Mouse (Mus musculus) gastrocnemius, postnatal 14 days (tissue): ENCODE measurements around the gene Nsun7. TPM values are rescaled to one million over a fixed set of nuclear protein-coding genes. Genes with fewer than 3 reads are reported as not detected.
"Not testable (repeated sequence)": the region's sequence is repeated elsewhere in the genome, so short reads cannot be mapped to it uniquely, and the experiment has no call there.

ENCODE experiments used
- DNase-seq: peaks from one replicate; pipeline ENCODE4 v3.0.0; 2021; ENCODE audit warnings: mixed read lengths
- intact Hi-C: fragments of 180-260 bp; cut with DNase I; formaldehyde crosslinking; loops from one replicate; pipeline ENCODE4 v1.15.1; 2025; ENCODE audit warnings: low total_unique reads
- long read RNA-seq, 2 experiments: library from polyadenylated mRNA; stranded (forward); transcript quantifications; one replicate each; pipeline ENCODE4 v2.0.0; 2021
- total RNA-seq, 2 experiments: library from RNA; stranded (reverse); gene quantifications; 2 replicates each; pipeline ENCODE4 v1.2.3; 2021

Gene Nsun7
- total RNA-seq, result not detected
- long read RNA-seq, experiment 1, result 0 reads
- long read RNA-seq, experiment 2, result 0 reads

GRCm38 (mm10) chr5:66259756-66260448 is at the start of gene Nsun7:
Gene Nsun7 (plus strand): TSS chr5:66259897.
- DNase-seq, result peak; percentile 61
- intact Hi-C loops, result no loop called here

DNA sequence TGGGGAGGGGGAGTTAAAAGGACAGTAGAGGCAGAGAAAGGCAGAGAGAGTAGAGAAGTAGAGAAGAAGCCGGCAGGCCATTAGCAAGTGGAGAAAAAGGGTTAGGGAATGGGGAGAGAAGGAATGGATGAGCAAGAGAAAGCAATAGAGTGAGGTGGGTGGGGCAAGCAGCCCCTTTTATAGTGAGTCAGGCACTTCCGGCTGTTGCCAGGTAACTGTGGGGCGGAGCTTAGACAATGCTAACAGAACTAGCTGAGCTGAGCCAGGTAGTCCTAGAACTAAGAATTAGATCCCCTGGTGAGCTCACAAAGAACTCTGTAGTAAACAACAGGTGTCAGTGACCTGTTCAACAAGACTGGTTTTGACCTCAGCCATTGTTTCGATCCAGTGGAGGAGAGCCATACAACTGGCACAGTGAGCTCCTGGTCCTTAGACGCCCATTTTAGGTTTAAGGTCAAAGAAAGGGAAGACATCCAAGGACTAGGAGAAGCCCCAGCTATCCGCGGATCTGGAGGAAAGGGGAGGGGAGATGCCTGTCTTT is 45.2 kb upstream of the Nsun7 start:
- intact Hi-C loops, result no loop called here
- DNase-seq, result no peak

DNA sequence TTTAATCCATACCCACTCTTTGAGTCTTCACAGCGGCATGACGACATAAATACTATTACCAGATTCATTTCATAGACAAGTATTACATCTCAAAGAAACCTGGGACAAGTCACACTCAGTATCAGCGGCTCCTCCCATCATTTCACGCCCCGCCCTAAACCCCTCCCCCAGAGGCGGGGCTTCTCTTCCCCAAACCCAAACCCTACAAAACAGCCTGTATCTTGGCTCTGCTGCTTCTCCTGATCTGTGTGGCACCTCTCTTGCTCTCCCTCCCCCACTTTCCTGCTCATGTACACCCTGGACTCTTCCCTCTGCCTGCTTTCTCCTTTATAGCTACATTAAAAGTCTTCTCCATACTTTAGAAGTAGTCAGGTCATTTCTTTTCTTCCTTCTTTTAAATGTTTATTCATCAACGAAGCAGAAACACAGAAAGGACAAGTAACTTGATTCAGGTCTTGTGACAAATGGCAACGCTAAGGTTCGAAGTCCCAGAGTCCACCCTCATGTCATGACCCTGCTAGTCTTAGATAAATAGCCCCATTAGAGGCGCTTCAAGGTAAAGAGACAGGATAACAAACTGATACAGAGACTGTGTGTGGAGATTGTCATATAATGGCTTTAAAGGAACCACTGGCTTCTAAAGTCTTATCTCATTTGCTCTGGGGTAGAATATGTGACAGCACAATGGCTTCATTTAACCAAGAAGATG is 44.0 kb upstream of the Nsun7 start:
- intact Hi-C loops, result no loop called here
- no peak for DNase-seq

DNA sequence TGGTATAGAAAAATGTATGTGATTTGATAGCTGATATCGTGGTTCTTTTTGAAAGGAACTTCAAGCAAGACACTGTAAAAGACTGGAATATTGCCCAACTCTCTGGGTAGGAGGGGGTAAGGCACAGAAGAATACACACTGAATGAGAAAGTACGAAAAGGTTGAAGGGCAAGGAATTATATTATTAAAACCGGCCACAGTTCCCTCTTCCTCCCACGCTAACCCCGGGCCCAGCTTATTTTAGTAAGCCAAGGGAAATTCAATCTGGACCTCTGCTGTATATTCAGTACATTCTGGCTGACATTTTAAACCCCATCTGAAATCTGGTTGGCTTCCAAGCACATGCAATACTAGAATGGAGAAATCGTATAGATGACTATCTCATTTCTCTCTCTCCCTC is 40.0 kb upstream of the Nsun7 start:
- intact Hi-C loops, result no loop called here
- DNase-seq, result no peak

DNA sequence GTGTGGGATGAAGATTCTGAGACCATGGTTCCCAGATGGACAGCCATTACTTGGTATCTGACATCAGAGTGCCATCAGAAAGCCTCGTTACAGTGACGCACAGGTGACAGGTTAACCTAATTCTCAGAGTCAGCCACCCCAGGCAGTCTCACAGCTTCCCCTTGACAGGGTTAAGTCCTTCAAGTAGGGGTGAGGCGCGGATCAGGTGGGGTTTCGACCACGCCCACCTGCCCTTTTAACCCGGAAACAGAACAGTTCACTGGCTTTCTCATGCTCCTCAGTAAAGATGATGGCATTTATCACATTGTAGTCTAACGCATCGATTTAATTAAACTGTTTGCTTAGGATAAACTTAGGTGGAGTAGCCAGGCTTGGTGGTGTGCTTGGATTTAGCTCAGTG is 39.1 kb upstream of the Nsun7 start:
- intact Hi-C loops, result no loop called here
- no peak for DNase-seq

DNA sequence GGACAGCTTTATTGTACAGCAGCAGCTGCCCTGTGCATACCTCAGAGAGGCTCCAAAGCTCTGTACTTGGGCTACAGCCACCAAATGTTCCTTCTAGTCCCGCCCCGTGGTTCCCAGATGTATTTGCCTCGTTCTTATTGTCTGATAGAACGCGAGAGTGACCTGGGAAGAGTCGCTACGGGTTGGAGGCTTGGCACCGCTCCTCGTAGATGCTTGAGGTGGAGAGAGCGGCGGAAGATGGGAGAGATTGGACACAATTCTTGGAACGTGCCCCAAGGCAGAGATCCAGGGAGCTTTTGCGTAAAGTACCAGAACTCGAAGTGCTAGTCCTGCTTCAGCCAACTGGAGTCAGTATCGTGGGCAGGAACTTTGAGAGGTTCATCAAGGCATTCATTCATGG is 36.8 kb upstream of the Nsun7 start:
- intact Hi-C loops, result no loop called here
- DNase-seq, result no peak

GRCm38 (mm10) chr5:66226526-66226925 is 33.2 kb upstream of the Nsun7 start:
- intact Hi-C loops, result no loop called here
- no peak for DNase-seq

DNA sequence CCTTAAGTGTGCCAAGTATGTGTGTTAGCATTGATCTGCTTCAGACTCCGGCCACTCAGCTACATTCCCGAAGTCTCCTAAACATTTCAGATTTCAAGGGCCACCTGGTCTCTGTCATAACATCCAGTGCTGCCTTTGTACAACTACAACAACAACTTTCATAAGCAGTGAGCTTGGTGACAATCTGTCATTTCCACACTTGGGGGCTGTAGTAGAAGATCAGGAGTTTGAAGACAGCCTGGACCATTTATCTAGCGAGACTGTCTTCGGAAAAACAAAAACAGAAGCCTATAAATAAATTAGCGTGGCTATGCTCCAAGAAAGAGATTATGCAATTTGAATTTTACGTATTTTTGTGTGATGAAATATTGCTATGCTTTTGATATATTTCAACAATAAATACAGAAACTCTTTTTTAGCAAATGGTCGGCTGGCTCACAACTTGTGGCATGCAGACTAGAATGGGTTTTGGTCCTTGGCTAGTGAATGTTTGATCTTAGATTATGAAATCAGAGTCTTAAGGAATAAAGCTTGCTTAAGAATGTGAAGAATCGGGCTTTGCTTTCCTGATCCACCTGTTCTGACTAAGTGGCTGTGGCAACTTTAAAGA is 27.9 kb upstream of the Nsun7 start:
- DNase-seq, result no peak
- intact Hi-C loops, result no loop called here

DNA sequence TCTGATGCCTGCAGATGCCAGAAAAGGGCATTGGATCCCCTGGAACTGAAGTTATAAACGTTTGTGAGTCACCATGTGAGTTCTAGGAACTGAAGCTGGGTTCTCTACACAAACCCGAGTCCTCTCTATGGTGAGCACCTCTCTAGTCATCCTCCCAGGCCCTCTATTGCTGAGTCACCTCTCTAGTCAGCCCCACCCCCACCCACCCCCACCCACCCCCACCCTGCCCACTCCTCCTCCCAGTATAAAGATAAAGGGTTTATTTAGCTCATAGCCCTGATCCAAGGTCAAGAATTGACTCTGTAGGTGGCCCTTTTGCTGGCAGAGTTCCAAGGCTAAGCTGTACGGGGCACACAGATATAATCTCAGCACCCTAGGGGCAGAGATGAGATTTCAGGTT is 27.2 kb upstream of the Nsun7 start:
- DNase-seq, result no peak
- intact Hi-C loops, result no loop called here

- no peak for DNase-seq
- intact Hi-C loops, result no loop called here
Measured at GRCm38 (mm10) chr5:66241894-66242293, 17.8 kb upstream of the Nsun7 start.

DNA sequence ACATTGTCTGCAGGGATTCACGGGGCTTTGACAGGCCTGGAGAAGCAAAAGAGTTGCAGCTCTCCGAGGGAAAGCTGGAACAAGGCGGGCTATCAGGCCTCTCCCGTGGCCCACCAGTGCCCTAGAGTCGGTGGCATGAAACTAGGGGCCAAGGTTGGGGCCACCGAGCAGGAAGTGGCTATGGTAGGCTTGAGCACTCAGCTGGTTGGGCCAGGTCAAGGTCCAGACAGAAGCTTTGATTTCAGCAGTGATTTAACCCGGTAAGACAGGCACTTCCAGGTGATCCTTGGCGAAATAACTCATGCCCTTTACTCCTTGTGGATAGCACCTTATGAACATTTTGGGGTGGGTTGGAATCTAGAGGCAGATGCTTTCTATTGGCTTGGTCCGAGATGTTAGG is 16.2 kb upstream of the Nsun7 start:
- DNase-seq, result no peak
- intact Hi-C loops, result no loop called here

DNA sequence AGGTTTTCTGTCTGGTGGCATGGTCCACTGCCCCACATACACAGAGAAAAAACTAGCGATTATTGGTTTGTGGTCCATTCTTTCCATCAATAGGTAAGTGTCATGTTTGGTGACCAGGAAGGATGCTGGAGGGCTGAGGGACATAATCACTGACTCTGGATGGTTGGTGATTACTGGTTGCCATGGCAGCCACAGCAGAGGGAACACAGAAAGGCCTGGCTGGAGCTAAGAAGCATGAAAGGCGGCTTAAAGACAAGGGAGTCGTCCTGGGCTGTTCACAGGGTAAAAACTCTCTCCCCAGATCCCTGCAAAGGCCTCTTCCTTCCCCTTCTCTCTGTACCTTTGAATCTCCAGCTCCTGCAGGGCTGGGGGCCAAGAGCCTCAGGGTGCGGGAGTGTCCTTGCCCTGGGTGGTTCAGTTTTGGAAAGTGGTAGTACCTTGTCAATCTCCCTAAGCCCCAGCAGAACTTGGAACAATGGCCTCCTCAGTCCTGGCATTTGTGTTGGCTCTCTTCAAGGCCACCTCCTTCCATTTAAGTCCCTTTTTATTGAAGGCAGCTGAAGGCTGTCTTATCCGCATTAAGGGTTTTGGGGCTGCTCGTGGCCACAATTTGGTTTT is 15.5 kb upstream of the Nsun7 start:
- DNase-seq, result no peak
- intact Hi-C loops, result no loop called here

- no peak for DNase-seq
- intact Hi-C loops, result no loop called here
Measured at GRCm38 (mm10) chr5:66245958-66246497, 13.7 kb upstream of the Nsun7 start.

GRCm38 (mm10) chr5:66253219-66253618 is 6.5 kb upstream of the Nsun7 start:
- DNase-seq, result no peak
- intact Hi-C loops, result no loop called here

- DNase-seq, result no peak
- intact Hi-C loops, result no loop called here
Measured at GRCm38 (mm10) chr5:66255044-66255443, 4.7 kb upstream of the Nsun7 start.

DNA sequence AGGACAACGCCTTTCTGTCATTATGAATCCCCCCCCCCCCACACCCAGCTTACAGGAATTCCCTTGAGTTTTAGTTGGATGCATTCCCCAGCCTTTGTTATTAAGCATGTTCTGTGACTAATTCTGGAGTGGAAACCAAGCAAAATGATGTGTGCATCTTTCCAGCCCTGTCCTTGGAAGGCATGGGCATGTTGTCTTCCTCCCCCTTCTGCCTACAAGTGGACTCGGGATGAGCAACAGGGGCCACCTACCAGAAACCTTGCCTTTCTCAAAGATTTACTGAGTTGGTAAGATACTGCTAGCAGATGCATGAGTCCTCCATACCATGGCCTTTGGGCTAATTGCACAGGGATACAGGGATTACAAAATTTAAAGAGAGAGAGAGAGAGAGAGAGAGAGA is 697 bp upstream of the Nsun7 start:
- intact Hi-C loops, result no loop called here
- DNase-seq, result no peak

DNA sequence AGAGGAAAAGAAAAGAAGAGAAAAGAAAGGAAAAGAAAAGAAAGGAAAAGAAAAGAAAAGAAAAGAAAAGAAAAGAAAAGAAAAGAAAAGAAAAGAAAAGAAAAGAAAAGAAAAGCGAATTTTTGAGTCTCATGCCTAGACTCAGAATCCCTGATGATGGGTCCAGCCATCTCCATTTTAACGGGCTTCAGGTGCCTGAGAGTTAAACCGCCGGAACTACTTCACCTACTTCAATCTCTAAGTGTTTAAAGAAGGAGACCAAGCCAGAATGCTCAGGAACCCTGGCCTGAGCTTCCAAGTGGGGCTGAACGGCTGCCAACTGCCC is 304 bp upstream of the Nsun7 start:
- DNase-seq, intact Hi-C loops: not testable (repeated sequence)

DNA sequence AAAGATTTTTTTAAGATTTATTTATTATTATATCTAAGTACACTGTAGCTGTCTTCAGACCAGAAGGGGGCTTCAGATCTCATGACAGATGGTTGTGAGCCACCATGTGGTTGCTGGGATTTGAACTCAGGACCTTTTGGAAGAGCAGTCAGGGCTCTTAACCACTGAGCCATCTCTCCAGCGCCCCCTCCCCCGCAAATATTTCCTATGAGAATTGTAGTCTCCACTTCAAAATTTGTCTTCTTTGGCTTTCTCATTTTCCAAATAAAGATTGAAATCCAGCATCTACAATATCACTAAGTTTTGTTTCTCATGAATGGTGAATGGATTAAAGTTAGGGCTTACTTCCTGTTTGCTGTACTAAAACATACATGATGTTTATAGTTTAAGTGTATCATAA is 2.8 kb downstream of the Nsun7 start:
- DNase-seq, result no peak
- intact Hi-C loops, result no loop called here

DNA sequence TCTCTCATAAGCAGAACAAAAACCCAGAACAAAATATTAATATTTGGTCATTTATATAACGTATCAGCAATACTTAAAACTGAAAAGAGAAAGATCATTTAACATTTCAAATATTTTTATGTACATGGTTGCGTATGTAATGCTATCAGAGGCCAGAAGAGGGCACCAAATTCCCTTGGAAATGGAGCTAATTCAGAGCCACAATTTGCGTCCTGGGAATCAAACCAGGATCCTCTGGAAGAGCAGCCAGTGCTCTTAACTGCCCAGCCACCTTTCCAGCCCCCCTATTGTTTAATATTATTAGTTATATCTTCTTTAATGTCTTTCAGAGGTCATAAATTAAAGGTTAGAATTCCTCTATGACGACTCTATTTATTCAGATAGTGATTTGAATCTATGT is 3.7 kb downstream of the Nsun7 start:
- peak; percentile 14 for DNase-seq
- intact Hi-C loops, result no loop called here

DNA sequence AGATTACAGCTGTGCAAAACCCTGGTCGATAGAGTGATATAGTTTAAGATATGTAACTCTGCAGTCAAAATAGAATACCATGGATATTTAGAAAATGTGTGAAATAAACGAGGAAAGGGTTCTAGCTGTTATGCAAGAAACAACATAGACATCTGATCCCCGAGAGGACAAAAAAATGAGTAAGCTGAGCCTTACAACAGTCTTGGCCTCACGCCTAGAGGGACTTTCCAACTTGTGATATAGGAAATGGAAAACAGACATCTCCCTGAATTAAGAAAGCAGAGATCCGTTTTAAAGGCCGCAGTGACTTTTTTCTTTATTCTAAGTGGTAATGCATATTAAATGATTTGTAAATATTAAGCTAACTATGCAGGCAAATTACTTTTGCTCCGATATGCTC is 9.9 kb downstream of the Nsun7 start:
- intact Hi-C loops, result loop anchor here (10.0 kb wide), 1 partner anchor 95 kb away; no protein-coding TSS in a partner anchor

More for the DNA sequence above, 9.9 kb downstream of the Nsun7 start:
- peak; percentile 33 for DNase-seq
